Comparison of ENCODE assay signal across 1 mouse cellular context in the genomic region with DNA sequence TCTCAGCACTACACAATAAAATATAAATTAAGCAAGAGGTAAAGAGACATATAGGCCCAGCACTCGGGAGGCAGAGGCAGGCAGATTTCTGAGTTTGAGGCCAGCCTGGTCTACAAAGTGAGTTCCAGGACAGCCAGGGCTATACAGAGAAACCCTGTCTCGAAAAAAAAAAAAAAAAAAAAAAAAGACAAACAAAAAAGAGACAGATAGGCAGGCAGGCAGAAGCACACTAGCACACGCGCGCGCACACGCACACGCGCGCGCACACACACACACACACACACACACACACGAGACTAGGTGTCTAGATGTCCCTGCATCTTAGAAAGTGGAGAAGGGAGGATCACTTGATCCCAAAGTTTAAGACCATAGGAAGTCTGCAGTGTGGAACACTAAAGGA. TPM values are rescaled to one million over a fixed set of nuclear protein-coding genes. Genes with fewer than 3 reads are reported as not detected.
"Had no signal": no experiment of that assay in that cellular context is flagged by ENCODE, and none has a peak within 500 bp of the region (broad histone marks: within the 10 kb centered on the region; RNA-seq: fewer than 3 reads in every experiment).

No protein-coding gene starts in this region.

RNA-seq across cellular contexts. Expression of a gene that starts 43.4 kb away (rescaled TPM):
- total RNA-seq: neutrophil, adult 5-6 weeks had no signal
